Mouse (Mus musculus) forebrain, embryonic 10.5 days (tissue): ENCODE measurements at regions not wholly inside any gene's neighbourhood (a gene's known extent, or its start where the extent isn't known, plus 50 kb on each side); places are given as distances from the start of the nearest gene placed in this dataset.
"Not testable (repeated sequence)": the region's sequence is repeated elsewhere in the genome, so short reads cannot be mapped to it uniquely, and the experiment has no call there.

Experiments used
- DNase-seq: peaks from one replicate; pipeline ENCODE4 v3.0.0-alpha.2; 2017; ENCODE audit warnings: low spot score; ENCODE audit errors: extremely low spot score
- H3K27ac ChIP-seq: fragments of 300-500 bp; sonication (generic); 2 replicates; pipeline ENCODE4 v1.5.1; 2016; ENCODE audit warnings: mild to moderate bottlenecking
- H3K27me3 ChIP-seq: fragments of 300-500 bp; sonication (generic); 2 replicates; pipeline ENCODE4 v1.6.1; 2016; ENCODE audit warnings: mild to moderate bottlenecking; ENCODE audit not compliant: poor library complexity, severe bottlenecking
- H3K36me3 ChIP-seq: fragments of 300-500 bp; sonication (generic); replicated peaks from 2 replicates; pipeline ENCODE4 v1.6.1; 2016; ENCODE audit warnings: mild to moderate bottlenecking, moderate library complexity
- H3K4me1 ChIP-seq: fragments of 300-500 bp; sonication (generic); 2 replicates; pipeline ENCODE4 v1.6.1; 2016
- H3K4me3 ChIP-seq: fragments of 300-500 bp; sonication (generic); 2 replicates; pipeline ENCODE4 v1.5.1; 2016; ENCODE audit warnings: mild to moderate bottlenecking, moderate library complexity
- H3K9me3 ChIP-seq: fragments of 300-500 bp; sonication (generic); 2 replicates; pipeline ENCODE4 v1.6.1; 2016; ENCODE audit warnings: mild to moderate bottlenecking, moderate library complexity
- WGBS: fragments of 180-500 bp; shearing (Covaris S2); methylation state at CpG from one replicate; pipeline ENCODE4 v1.1.7; 2016; 5-methylcytosine and 5-hydroxymethylcytosine counted together

DNA sequence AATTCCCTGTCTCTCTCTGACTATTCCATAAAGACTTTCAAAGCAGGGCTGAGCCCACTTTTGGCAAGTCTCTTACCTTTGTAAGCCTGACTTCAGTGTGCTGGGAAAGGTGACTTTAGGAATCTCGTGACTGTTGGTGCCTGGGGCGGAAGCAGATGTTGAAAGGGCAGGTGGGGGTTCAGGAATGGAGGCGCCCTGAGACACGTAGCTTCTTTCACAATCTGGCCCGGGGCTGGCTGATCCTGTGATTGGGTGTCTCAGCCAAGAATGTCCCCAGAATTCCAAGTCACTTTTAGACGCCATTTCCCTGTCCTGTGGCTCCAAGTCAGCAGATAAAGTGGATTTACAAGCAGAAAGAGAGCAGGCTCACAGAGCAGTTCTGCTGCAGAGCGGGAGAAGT is 527.8 kb downstream of the Zfp704 start:
- no peak overlapping the region for H3K4me3 ChIP-seq
- H3K9me3 ChIP-seq = no peaks in the 10 kb centered on the region
- WGBS = 76% methylated on average over 7 of the region's 7 CpGs
- H3K4me1 ChIP-seq = no peaks in the 10 kb centered on the region
- no peaks in the 10 kb centered on the region for H3K27me3 ChIP-seq
- DNase-seq = no peak
- H3K36me3 ChIP-seq = no peaks in the 10 kb centered on the region
- no peak overlapping the region for H3K27ac ChIP-seq

DNA sequence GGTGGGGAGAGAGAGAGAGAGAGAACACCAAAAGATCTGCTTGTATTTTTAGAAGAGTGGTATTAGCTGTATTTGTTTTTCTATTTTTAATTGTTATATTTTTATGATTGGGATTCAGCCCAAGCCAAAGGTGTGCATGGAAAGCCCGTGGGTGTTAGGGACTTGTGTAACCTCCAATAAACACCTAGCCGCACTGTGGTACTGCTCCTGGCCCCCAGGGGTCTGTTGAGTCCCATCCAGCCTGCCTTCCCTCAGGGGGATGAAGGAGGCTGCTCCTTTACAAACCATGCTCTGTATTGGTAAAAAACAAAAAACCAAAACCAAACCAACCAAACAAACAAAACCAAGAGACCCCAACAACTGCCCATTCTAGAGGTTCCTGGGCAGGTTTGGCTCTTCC is 531.7 kb downstream of the Zfp704 start:
- H3K36me3 ChIP-seq = no peaks in the 10 kb centered on the region
- H3K9me3 ChIP-seq = no peaks in the 10 kb centered on the region
- DNase-seq = no peak
- H3K4me3 ChIP-seq = no peak overlapping the region
- 80% methylated on average over 2 of the region's 2 CpGs for WGBS
- no peaks in the 10 kb centered on the region for H3K4me1 ChIP-seq
- no peak overlapping the region for H3K27ac ChIP-seq
- no peaks in the 10 kb centered on the region for H3K27me3 ChIP-seq

DNA sequence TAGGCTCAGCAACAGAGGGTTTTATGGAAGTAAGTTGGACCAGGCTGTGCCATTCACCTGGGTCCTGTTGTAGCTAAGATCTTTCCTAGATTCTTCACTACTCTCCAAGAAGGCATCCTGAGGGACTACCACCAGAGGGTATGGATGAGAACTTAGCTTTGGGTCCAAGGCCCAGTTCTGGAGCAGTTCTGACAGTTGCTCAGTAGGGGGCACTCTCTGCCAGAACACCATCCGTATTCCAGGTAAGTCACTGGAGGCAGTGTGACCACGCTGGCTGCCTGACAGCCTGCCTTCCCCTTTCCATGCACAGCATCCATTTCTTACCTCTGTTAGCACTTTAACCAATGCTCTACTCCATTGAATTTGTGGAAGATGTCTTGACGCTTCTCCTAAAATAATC is 533.2 kb downstream of the Zfp704 start:
- no peak overlapping the region for H3K4me3 ChIP-seq
- no peaks in the 10 kb centered on the region for H3K27me3 ChIP-seq
- H3K4me1 ChIP-seq = no peaks in the 10 kb centered on the region
- H3K36me3 ChIP-seq = no peaks in the 10 kb centered on the region
- 22% methylated on average over 3 of the region's 3 CpGs for WGBS
- H3K27ac ChIP-seq = no peak overlapping the region
- DNase-seq = peak; percentile 38
- no peaks in the 10 kb centered on the region for H3K9me3 ChIP-seq

DNA sequence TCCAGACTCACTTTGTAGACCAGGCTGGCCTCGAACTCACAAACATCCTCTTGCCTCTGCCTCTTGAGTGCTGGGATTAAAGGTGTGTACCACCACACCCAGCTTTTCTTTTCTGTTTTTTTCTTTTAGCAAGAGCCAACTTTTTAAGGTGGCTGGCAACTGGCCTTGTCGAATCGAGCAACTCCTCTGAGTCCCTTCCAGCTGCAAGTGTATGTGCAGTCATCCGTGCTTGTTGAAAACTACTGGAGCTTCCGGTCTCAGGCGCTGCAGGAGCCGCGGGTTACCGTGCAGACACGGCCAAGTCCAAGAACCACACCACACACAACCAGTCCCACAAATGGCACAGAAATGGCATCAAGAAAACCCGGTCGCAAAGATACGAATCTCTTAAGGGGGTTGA is 537.4 kb downstream of the Zfp704 start:
- not testable (repeated sequence) for H3K36me3 ChIP-seq, H3K27me3 ChIP-seq, H3K4me1 ChIP-seq, H3K4me3 ChIP-seq, H3K27ac ChIP-seq, DNase-seq, H3K9me3 ChIP-seq
- 94% methylated on average over 13 of the region's 13 CpGs for WGBS

DNA sequence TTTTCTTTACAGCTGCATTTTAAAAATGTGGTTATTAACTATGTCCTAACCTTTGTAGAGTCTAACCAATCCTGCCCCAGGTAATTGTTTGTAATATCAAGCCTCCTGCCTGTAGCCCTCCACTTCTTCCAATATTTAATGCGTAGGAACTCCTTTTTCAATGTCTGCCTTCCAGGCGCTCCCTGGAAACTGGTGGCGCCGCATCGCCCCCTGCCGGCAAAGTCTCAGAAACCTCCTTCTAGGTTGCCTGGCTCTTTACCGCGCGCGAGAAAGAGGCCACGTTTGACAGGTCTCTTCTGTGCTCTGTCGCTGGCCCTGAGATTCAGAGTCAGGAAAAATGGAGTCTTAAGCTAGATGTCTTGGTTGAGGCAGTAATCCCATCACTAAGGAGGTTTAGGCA is 542.8 kb downstream of the Zfp704 start:
- Histone ChIP-seq H3K4me1 (0 out of 2 replicates have a peak, but pooled peaks cover 3% of the 10 kb centered on the region), H3K36me3 (no peaks in the 10 kb centered on the region), H3K9me3 (no peaks in the 10 kb centered on the region), H3K27me3 (no peaks in the 10 kb centered on the region), H3K4me3 (no peak overlapping the region), H3K27ac (no peak overlapping the region)
- 4% methylated on average over 12 of the region's 12 CpGs for WGBS
- DNase-seq = peak; percentile 79

DNA sequence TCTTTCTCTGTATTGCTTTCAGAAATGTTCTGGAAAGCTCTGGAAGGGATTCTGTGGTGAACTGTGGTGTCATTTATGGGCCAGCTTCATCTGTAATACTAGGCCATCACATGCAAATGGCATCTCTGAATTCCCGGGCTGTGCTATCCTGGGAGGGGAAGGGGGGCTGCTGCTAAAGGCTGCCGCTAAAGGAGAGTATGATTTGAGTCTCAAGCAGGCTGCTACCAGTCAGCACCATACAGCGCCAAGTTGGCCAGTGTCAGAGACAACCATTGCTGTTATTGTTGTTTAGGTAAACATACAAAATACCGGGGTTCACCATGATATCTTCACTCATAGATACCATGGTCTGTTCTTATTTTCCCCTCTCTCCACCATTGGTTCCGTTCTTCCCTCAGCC is 543.5 kb downstream of the Zfp704 start:
- 87% methylated on average over 5 of the region's 5 CpGs for WGBS
- 0 out of 2 replicates have a peak, but pooled peaks cover 3% of the 10 kb centered on the region for H3K4me1 ChIP-seq
- no peaks in the 10 kb centered on the region for H3K9me3 ChIP-seq
- H3K4me3 ChIP-seq = no peak overlapping the region
- no peaks in the 10 kb centered on the region for H3K36me3 ChIP-seq
- H3K27ac ChIP-seq = no peak overlapping the region
- no peak for DNase-seq
- H3K27me3 ChIP-seq = no peaks in the 10 kb centered on the region

DNA sequence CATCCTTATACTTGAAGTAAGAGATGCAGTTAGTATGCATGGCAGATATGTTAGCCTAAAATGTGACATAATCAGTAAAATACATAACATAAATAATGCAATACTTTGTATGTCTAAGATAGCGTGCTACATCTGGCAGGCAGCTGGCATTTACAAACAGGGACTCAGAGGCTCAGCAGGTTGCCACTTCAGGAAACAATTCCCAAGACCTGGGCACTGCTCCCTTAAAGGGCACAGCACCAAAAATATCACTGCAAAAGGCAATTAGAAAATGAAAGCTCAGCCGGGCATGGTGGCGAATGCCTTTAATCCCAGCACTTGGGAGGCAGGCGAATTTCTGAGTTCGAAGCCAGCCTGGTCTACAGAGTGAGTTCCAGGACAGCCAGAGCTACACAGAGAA is 544.0 kb downstream of the Zfp704 start:
- no peak for DNase-seq
- no peaks in the 10 kb centered on the region for H3K27me3 ChIP-seq
- 79% methylated on average over 5 of the region's 5 CpGs for whole genome bisulfite sequencing

DNA sequence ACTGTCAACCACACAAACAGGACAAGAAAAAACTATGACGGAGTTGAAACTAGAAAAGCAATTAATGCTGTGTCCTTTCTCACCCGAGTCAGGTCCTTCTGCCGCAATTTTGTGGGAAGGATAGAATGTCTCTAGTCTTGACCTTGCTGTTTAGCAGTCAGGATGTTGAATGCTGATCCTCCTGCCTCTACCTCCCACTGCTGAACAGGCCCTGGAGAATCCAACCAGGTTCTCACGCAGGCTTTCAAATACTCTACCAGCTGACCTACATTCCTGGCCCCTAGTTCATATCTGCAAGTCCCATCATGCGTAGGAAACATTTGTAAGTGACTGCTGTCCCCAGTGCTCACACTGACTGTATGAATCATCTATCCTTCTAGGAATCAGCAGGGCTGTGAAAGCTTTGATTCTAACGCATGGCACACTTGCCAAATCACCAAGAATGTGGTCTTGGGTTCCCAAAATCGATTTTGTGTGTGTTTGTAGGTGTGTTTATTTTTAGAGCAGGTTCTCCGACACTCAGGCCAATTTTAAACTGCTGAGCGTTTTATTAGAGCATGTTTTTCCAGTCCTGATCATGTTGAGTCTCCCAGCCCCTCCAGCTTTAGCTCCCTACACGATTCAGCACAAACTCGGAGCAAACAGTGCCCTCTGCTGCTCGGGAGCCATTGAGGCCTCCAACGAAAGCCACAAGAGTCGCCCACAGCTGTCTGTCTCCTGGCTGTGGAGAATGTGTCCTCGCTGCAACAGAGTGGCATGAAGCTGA is 545.4 kb downstream of the Zfp704 start:
- H3K9me3 ChIP-seq = no peaks in the 10 kb centered on the region
- no peak overlapping the region for H3K27ac ChIP-seq
- peak; percentile 49 for DNase-seq
- no peaks in the 10 kb centered on the region for H3K36me3 ChIP-seq
- 0 out of 2 replicates have a peak, but pooled peaks cover 3% of the 10 kb centered on the region for H3K4me1 ChIP-seq
- WGBS = 47% methylated on average over 15 of the region's 15 CpGs
- no peaks in the 10 kb centered on the region for H3K27me3 ChIP-seq
- H3K4me3 ChIP-seq = no peak overlapping the region

More for the DNA sequence above, 544.0 kb downstream of the Zfp704 start:
- H3K27ac ChIP-seq = no peak overlapping the region
- H3K9me3 ChIP-seq = no peaks in the 10 kb centered on the region
- no peak overlapping the region for H3K4me3 ChIP-seq
- 0 out of 2 replicates have a peak, but pooled peaks cover 3% of the 10 kb centered on the region for H3K4me1 ChIP-seq
- no peaks in the 10 kb centered on the region for H3K36me3 ChIP-seq

DNA sequence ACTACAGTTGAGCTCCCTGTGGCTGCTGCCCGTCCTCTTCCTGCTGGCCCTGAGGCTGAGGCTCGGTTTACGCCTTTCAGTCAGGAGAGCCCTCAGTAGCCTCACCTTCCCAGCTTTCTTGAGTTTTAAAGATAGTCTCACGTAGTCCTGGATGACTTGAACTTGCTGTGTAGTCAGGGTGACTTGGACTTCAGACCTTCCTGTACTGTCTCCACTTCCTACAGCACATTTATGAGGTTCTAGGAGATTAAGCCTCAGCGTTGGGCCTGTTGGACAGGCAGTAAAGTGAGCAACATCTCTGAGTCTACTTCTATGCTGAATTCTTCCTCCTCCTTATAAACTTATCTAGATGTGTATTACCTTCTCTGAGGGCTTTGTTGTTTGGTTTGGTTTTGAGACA is 546.2 kb downstream of the Zfp704 start:
- no peak for DNase-seq
- WGBS = 75% methylated on average over 5 of the region's 5 CpGs
- no peak overlapping the region for H3K4me3 ChIP-seq
- H3K27me3 ChIP-seq = no peaks in the 10 kb centered on the region
- no peaks in the 10 kb centered on the region for H3K36me3 ChIP-seq
- no peaks in the 10 kb centered on the region for H3K9me3 ChIP-seq
- no peak overlapping the region for H3K27ac ChIP-seq
- 0 out of 2 replicates have a peak, but pooled peaks cover 3% of the 10 kb centered on the region for H3K4me1 ChIP-seq

DNA sequence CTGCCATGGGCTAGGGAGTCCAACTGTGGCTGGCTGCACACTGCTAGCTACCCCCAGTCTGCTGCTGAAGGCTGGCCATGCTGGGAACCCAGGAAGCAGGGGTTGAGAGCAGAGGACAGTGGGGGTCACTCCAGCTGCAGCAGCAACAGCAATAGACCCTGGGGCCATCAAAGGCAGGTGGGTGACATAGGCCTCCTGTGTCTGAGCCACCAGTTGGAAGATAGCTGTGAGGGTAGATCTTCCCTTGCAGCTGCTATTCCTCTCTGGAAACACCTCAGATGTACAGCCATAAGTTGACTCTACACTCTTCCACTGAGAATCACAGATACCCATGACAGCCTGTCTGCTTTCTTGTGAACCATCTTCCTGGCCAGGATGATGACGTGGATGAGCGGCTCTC is 548.5 kb downstream of the Zfp704 start:
- Histone ChIP-seq H3K27me3 (no peaks in the 10 kb centered on the region), H3K9me3 (no peaks in the 10 kb centered on the region), H3K4me1 (0 out of 2 replicates have a peak, but pooled peaks cover 2% of the 10 kb centered on the region), H3K4me3 (no peak overlapping the region), H3K36me3 (no peaks in the 10 kb centered on the region), H3K27ac (no peak overlapping the region)
- no peak for DNase-seq
- 88% methylated on average over 2 of the region's 2 CpGs for WGBS

DNA sequence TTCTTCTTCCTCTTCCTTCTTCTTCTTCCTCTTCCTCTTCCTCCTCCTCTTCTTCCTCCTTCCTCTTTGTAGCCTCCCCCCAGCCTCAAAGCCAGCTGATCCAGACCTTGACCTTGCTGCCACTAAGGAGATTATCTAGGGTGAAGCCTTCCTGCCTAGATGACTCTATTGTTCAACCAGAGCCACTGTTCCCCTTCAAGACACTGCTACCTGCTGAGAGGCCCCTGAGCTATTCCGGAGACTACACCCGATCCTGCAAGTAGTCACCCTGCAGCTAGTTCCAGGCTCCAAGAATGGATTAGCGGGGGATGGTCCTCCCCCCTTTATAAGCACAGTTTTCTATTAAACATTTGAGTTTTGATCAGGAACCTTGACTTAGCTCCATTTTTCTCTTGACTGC is 552.2 kb downstream of the Zfp704 start:
- peaks cover 25% of the 10 kb centered on the region for H3K4me1 ChIP-seq
- DNase-seq = not testable (repeated sequence)

DNA sequence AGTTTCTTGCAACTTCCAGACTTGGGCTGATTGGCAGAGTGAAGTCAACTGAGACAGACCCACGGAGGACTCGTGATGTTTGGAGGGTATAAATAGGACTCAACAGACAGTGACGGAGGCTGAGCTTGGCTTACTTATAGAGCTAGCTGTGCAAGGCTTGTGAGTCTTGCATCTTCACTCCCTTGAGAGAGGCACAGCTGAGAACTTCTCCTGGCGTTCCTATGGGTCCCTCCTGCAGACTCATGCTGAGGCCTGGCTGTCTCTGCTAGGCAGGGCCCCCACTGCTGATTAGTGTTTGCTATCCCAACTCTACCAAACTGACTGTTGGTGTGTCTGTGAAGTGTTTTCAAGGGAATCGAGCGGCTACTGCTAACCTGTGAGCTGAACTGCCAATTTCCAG is 553.0 kb downstream of the Zfp704 start:
- no peaks in the 10 kb centered on the region for H3K27me3 ChIP-seq
- no peak for DNase-seq
- no peaks in the 10 kb centered on the region for H3K36me3 ChIP-seq
- H3K27ac ChIP-seq = no peak overlapping the region
- no peaks in the 10 kb centered on the region for H3K9me3 ChIP-seq
- peaks cover 25% of the 10 kb centered on the region for H3K4me1 ChIP-seq
- no peak overlapping the region for H3K4me3 ChIP-seq
- WGBS = 89% methylated on average over 6 of the region's 6 CpGs

More for the DNA sequence above, 552.2 kb downstream of the Zfp704 start:
- 57% methylated on average over 3 of the region's 3 CpGs for WGBS
- H3K9me3 ChIP-seq, H3K27ac ChIP-seq, H3K27me3 ChIP-seq, H3K4me3 ChIP-seq, H3K36me3 ChIP-seq: not testable (repeated sequence)

DNA sequence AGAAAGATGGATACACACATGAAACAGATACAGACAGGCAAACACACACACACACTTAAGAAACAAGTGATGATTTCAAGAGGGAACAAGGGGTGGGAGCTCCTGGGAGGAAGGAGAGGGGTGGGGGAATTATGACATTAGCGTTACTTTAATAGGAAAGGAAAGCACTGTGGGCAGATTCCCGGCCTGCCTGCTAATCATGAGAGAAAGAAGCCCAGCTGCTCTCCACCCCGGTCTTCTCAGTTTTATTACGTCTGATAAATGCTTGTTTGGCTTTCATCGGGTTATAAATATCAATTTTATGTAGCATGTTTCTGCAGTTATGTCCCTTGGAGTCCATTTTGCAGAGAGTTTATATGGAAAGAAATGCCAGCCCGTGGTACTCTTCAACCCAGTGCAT is 554.1 kb downstream of the Zfp704 start:
- Histone ChIP-seq H3K27ac (no peak overlapping the region), H3K4me3 (no peak overlapping the region), H3K27me3 (no peaks in the 10 kb centered on the region), H3K4me1 (peaks cover 25% of the 10 kb centered on the region), H3K36me3 (no peaks in the 10 kb centered on the region), H3K9me3 (no peaks in the 10 kb centered on the region)
- no peak for DNase-seq
- WGBS = 85% methylated on average over 6 of the region's 6 CpGs
